Mouse (Mus musculus) splenic B cell, adult 2 months (primary cell): ENCODE results near the gene Eif4g2.

Source experiments
- DNase-seq: peaks from one replicate; pipeline ENCODE4 v3.0.0-alpha.2; 2011; ENCODE audit warnings: low read depth, low spot score
- H3K27me3 ChIP-seq: 2 replicates; pipeline ENCODE4 v1.6.1; 2012; ENCODE audit warnings: mild to moderate bottlenecking, low read length, moderate library complexity, mixed read lengths; ENCODE audit not compliant: control insufficient read depth, poor library complexity, insufficient read depth, severe bottlenecking
- H3K36me3 ChIP-seq: 2 replicates; pipeline ENCODE4 v1.6.1; 2012; ENCODE audit warnings: mild to moderate bottlenecking, low read length, moderate library complexity, mixed read lengths; ENCODE audit not compliant: control insufficient read depth, poor library complexity, insufficient read depth, severe bottlenecking

Gene Eif4g2

GRCm38 (mm10) chr7:111048920-111049319, 33.9 kb downstream of the Eif4g2 start:
- no peaks in the 10 kb centered on the region for H3K27me3 ChIP-seq
- peaks cover 17% of the 10 kb centered on the region for H3K36me3 ChIP-seq
- DNase-seq, result no peak

GRCm38 (mm10) chr7:111029046-111029553, 53.7 kb downstream of the Eif4g2 start:
- no peak for DNase-seq
- Histone ChIP-seq H3K36me3 (no peaks in the 10 kb centered on the region), H3K27me3 (no peaks in the 10 kb centered on the region)

DNA sequence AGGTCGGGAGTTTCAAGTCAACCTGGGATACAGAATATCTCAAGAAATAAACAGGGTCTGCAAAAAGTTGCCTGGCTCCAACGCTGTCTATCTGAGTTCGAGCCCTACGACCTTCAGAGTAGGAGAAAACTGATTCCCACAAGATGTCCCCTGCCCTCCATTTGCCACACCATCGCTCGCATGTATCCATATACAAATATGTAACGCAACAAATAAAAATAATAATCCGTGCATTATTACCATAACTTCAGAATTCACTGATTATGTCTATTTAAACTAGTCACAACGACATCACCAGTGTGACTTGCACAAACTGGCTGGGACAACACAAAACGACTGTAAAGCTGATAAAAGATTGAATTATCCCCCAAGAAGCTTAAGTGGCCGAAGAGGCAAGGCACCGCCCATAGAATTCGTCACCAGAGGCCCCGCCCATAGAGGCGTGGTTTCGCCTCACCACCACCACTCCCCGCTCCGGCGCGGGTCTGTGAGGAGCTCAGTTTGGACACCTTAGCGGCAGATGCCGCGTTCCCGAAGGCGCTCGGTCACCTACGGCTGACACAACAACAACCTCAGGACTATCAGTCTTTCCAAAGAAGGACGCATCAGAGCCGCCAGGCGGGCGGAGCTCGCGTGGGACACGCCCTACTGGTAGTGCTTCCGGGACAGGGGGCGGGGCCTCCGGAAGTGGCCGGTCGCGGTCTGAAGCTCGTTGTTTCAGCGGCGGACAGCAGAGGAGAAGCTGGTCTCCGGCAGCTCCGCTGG, 54.4 kb downstream of the Eif4g2 start, which contains the start of gene Ctr9:
Gene Ctr9, plus strand, starts transcription at position 671 of the 765 bp plus-strand sequence.
- peak; percentile 92 for DNase-seq
- Histone ChIP-seq H3K27me3 (no peaks in the 10 kb centered on the region), H3K36me3 (no peaks in the 10 kb centered on the region)

DNA sequence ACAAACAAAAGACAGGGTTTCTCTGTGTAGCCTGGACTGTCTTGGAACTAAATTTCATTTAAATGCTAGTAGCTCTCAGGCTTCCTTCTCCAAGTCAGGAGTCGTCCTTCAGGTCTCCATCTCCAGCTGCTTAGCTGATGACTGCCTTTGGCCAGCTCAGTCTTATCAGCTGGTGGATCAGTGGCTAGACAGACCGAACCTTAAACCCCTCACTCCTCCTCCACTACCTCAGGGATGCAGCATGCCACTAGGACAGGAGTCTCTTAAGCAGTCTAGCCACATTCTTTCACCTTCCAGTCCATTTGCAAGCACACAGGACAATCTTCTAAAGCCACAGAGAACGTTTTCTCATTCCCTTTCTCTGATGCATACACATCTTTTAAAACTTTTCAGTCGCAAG, 57.9 kb downstream of the Eif4g2 start:
- no peak for DNase-seq
- H3K27me3 ChIP-seq, result no peaks in the 10 kb centered on the region
- H3K36me3 ChIP-seq, result no peaks in the 10 kb centered on the region

DNA sequence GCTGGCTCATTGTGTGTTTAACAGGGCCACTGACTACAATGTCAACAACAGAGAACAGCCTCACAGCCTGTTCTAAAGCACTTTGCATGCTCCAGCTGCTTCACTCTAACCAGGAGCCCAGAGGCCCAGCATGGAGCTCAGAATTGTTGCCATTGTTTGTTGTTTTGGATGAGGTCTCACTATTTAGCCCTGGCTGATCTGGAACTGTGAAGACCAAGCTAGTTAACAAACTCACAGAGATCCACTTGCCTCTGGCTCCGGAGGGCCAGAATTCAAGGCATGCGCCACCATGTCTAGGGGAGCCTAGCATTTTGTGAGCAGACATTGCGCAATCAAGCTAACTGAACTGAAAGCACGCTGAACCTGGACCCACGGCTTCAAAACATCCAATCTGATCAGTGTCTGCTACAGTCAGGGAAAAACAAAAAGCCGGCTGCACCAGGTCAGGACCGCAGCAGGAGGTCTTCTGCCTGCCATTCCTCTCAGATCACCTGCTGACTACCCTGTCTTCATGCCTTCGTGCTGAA, 58.7 kb downstream of the Eif4g2 start:
- DNase-seq, result no peak
- Histone ChIP-seq H3K36me3 (no peaks in the 10 kb centered on the region), H3K27me3 (no peaks in the 10 kb centered on the region)

- DNase-seq, result no peak
- H3K27me3 ChIP-seq, result no peaks in the 10 kb centered on the region
- no peaks in the 10 kb centered on the region for H3K36me3 ChIP-seq
Measured at GRCm38 (mm10) chr7:111020814-111021213, 62.0 kb downstream of the Eif4g2 start.
